Mouse (Mus musculus) CH12F3 (cell line): ENCODE data around the gene Arrdc5.

Experiments
- in situ Hi-C: fragments of 300-500 bp; cut with MboI; formaldehyde crosslinking; loops from 2 replicates; pipeline ENCODE4 v1.14.3; 2020; ENCODE audit warnings: low sequenced_read_pairs

The Arrdc5 gene

GRCm38 (mm10) chr17:56257181-56257894 lies 42.7 kb downstream of the Arrdc5 start:
- in situ Hi-C loops = loop anchor here (10.0 kb wide), 1 partner anchor 123 kb away; no protein-coding TSS in a partner anchor

DNA sequence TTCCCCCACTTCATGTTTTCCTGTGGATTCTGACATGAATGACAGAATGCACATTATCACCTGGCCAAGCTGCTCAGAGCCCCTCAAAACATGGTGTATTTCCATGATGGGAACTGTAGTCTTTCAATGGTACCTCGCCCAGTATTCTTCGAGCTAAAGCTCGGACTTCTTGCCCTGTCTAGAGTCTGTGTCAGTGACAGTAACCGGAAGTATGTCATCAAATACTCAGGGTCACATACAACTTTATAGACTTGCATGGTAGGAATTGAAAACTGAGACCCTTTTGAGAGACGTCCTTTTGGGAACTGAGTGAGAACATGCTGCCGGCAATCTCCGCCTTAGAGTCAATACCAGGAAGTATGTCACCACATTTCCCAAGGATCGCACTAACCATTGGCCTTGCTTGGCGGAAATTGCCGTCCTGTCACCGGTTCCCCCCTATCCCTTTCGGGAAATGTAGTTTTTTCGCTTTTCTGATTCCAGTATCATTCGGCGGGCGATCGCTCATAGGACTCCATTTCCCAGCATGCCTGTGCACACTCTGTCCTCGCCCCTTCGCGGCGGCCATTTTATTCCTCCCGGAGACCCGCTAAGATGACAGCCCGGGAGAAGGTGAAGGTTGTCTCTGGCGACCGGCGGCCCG lies 43.7 kb downstream of the Arrdc5 start, which contains the start of gene Fem1a:
Gene Fem1a (plus strand): TSS at position 572 of the 643 bp plus-strand sequence.
- in situ Hi-C loops = loop anchor here (10.0 kb wide), 1 partner anchor 122 kb away; no protein-coding TSS in a partner anchor

GRCm38 (mm10) chr17:56255863-56256238 lies 44.2 kb downstream of the Arrdc5 start:
- in situ Hi-C loops = loop anchor here (10.0 kb wide), 1 partner anchor 121 kb away; no protein-coding TSS in a partner anchor

GRCm38 (mm10) chr17:56255429-56255828 lies 44.7 kb downstream of the Arrdc5 start:
- in situ Hi-C loops = loop anchor here (10.0 kb wide), 1 partner anchor 121 kb away; no protein-coding TSS in a partner anchor

DNA sequence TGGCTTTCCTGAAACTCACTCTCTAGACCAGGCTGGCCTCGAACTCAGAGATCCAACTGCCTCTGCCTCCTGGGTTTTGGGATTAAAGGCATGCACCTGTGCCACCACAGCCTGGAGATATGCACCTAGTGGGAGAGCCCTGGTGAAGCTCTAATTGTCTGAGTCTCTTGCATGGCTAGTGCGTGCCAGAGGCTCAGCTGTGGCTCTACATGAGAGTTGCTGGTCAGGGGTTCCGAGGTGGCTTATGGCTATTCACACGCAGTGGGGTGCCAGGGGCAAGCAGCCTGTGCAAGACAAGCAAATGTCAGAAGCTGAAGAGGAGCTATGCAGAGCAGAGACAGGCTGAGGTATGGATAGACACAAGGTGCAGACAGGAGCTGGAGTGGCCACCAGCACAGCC lies 45.4 kb downstream of the Arrdc5 start:
- in situ Hi-C loops = loop anchor here (10.0 kb wide), 1 partner anchor 120 kb away; no protein-coding TSS in a partner anchor

GRCm38 (mm10) chr17:56251136-56251829 lies 48.8 kb downstream of the Arrdc5 start:
- in situ Hi-C loops = loop anchor here (10.0 kb wide), 1 partner anchor 116 kb away; no protein-coding TSS in a partner anchor

GRCm38 (mm10) chr17:56245608-56246007 lies 54.5 kb downstream of the Arrdc5 start:
- in situ Hi-C loops = no loop called here
